Mouse (Mus musculus): ENCODE results near the gene Gm7257. TPM values are rescaled to one million over a fixed set of nuclear protein-coding genes. Genes with fewer than 3 reads are reported as not detected.

The Gm7257 gene
- not detected in 2 replicates for polyA plus RNA-seq (2015; fragmentation: Nextera tagmentation; extraction: Ambion mirVana)

GRCm38 (mm10) chr9:36431584-36431983, at the start of gene Gm7257:
Gene Gm7257, plus strand, starts transcription at chr9:36431884.
- no peak for ATAC-seq (ENCODE audit: insufficient read depth, low FRiP score)
- Histone ChIP-seq H3K4me3 (replicated peaks; ENCODE audit: low read length) (no peak within 1 kb of the TSS), H3K4me1 (ENCODE audit: control insufficient read depth, insufficient read depth, low read length) (no peaks in the 10 kb centered on the region), H3K9ac (ENCODE audit: low read length) (no peak within 1 kb of the TSS), H3K27ac (ENCODE audit: low read length) (no peak within 1 kb of the TSS), H3K36me3 (ENCODE audit: control insufficient read depth, insufficient read depth, low read length) (no peaks in the 10 kb centered on the region), H3K4me2 (ENCODE audit: low read depth, low read length) (no peak within 1 kb of the TSS), H3K9me3 (replicated peaks; ENCODE audit: control insufficient read depth, low read length) (no peaks in the 10 kb centered on the region), H3K27me3 (ENCODE audit: control insufficient read depth, insufficient read depth, low read length) (no peaks in the 10 kb centered on the region)
- 74% methylated on average over 4 of the region's 4 CpGs for WGBS

- Histone ChIP-seq H3K4me2 (ENCODE audit: low read depth, low read length) (no peak overlapping the region), H3K27ac (ENCODE audit: low read length) (no peak overlapping the region), H3K9me3 (replicated peaks; ENCODE audit: control insufficient read depth, low read length) (no peaks in the 10 kb centered on the region), H3K4me1 (ENCODE audit: control insufficient read depth, insufficient read depth, low read length) (no peaks in the 10 kb centered on the region), H3K4me3 (replicated peaks; ENCODE audit: low read length) (no peak overlapping the region), H3K9ac (ENCODE audit: low read length) (no peak overlapping the region), H3K27me3 (ENCODE audit: control insufficient read depth, insufficient read depth, low read length) (no peaks in the 10 kb centered on the region), H3K36me3 (ENCODE audit: control insufficient read depth, insufficient read depth, low read length) (no peaks in the 10 kb centered on the region)
- 52% methylated on average over 2 of the region's 2 CpGs for WGBS
- ATAC-seq (ENCODE audit: insufficient read depth, low FRiP score) = no peak
Measured at GRCm38 (mm10) chr9:36402991-36403390, 28.7 kb upstream of the Gm7257 start.

- Histone ChIP-seq H3K9ac (ENCODE audit: low read length) (no peak overlapping the region), H3K27ac (ENCODE audit: low read length) (no peak overlapping the region), H3K27me3 (ENCODE audit: control insufficient read depth, insufficient read depth, low read length) (no peaks in the 10 kb centered on the region), H3K36me3 (ENCODE audit: control insufficient read depth, insufficient read depth, low read length) (no peaks in the 10 kb centered on the region), H3K4me1 (ENCODE audit: control insufficient read depth, insufficient read depth, low read length) (no peaks in the 10 kb centered on the region), H3K4me2 (ENCODE audit: low read depth, low read length) (no peak overlapping the region), H3K9me3 (replicated peaks; ENCODE audit: control insufficient read depth, low read length) (no peaks in the 10 kb centered on the region), H3K4me3 (replicated peaks; ENCODE audit: low read length) (no peak overlapping the region)
- WGBS = 29% methylated on average over 2 of the region's 2 CpGs
- no peak for ATAC-seq (ENCODE audit: insufficient read depth, low FRiP score)
Measured at GRCm38 (mm10) chr9:36435051-36435764, 3.5 kb downstream of the Gm7257 start.

GRCm38 (mm10) chr9:36475338-36475737, 43.7 kb downstream of the Gm7257 start, which contains the start of gene Gm9513:
Gene Gm9513, plus strand, starts transcription at chr9:36475638.
- no peaks in the 10 kb centered on the region for H3K27me3 ChIP-seq (ENCODE audit: control insufficient read depth, insufficient read depth, low read length)
- H3K4me1 ChIP-seq (ENCODE audit: control insufficient read depth, insufficient read depth, low read length) = no peaks in the 10 kb centered on the region
- ATAC-seq (ENCODE audit: insufficient read depth, low FRiP score) = no peak
- no peaks in the 10 kb centered on the region; the same call in 1 of the 2 replicates for H3K9me3 ChIP-seq (replicated peaks; ENCODE audit: control insufficient read depth, low read length)
- no peaks in the 10 kb centered on the region for H3K36me3 ChIP-seq (ENCODE audit: control insufficient read depth, insufficient read depth, low read length)
- no peak within 1 kb of the TSS for H3K9ac ChIP-seq (ENCODE audit: low read length)
- H3K4me3 ChIP-seq (replicated peaks; ENCODE audit: low read length) = no peak within 1 kb of the TSS
- 47% methylated on average over 3 of the region's 3 CpGs for WGBS
- no peak within 1 kb of the TSS for H3K4me2 ChIP-seq (ENCODE audit: low read depth, low read length)
- no peak within 1 kb of the TSS for H3K27ac ChIP-seq (ENCODE audit: low read length)

Other genes starting within 250 kb of the Gm7257 start
- not detected in 2 replicates for gene Gm9513, start 43.8 kb downstream of the Gm7257 start, polyA plus RNA-seq (2015; fragmentation: Nextera tagmentation; extraction: Ambion mirVana)
- not detected in 2 replicates for gene Gm5615, start 110.1 kb downstream of the Gm7257 start, polyA plus RNA-seq (2015; fragmentation: Nextera tagmentation; extraction: Ambion mirVana)
- gene Gm17689, start 150.8 kb downstream of the Gm7257 start, polyA plus RNA-seq (2015; fragmentation: Nextera tagmentation; extraction: Ambion mirVana) = not detected in 2 replicates
- gene A630095E13Rik, start 211.5 kb downstream of the Gm7257 start, polyA plus RNA-seq (2015; fragmentation: Nextera tagmentation; extraction: Ambion mirVana) = not detected in 2 replicates

All from stomach, embryonic 16.5 days (tissue).